Mouse (Mus musculus) spleen, adult 18-20 months (tissue): Measurements from ENCODE around the gene Shmt2.

Experiments used
- DNase-seq, 2 experiments: peaks; one replicate each; pipeline ENCODE4 v3.0.0; 2022; ENCODE audit warnings: mixed read lengths in 2 of 2

Gene Shmt2

GRCm38 (mm10) chr10:127510895-127511617 lies 11.2 kb downstream of the Shmt2 start:
- no peak for DNase-seq

GRCm38 (mm10) chr10:127509837-127510701 lies 12.2 kb downstream of the Shmt2 start:
- DNase-seq: no peak

- DNase-seq: peak; percentile 67 to 86
These were observed 13.0 kb downstream of the Shmt2 start for GRCm38 (mm10) chr10:127509051-127509836.

GRCm38 (mm10) chr10:127508239-127508638 lies 14.0 kb downstream of the Shmt2 start:
- DNase-seq: peak; percentile 61 to 76

- DNase-seq: no peak
These were observed 21.1 kb downstream of the Shmt2 start, which contains the start of gene Stac3 for GRCm38 (mm10) chr10:127500894-127501893. Stac3 (plus strand) TSS chr10:127501686.

- DNase-seq: no peak
These were observed 22.2 kb downstream of the Shmt2 start for GRCm38 (mm10) chr10:127500042-127500441.

GRCm38 (mm10) chr10:127499516-127499915 lies 22.7 kb downstream of the Shmt2 start:
- no peak for DNase-seq

GRCm38 (mm10) chr10:127496156-127496555 lies 26.1 kb downstream of the Shmt2 start:
- DNase-seq: no peak

- DNase-seq: no peak
These were observed 30.1 kb downstream of the Shmt2 start for GRCm38 (mm10) chr10:127492118-127492517.

- no peak for DNase-seq
These were observed 31.1 kb downstream of the Shmt2 start for GRCm38 (mm10) chr10:127491128-127491512.

GRCm38 (mm10) chr10:127490160-127491127 lies 31.8 kb downstream of the Shmt2 start:
- no peak for DNase-seq

GRCm38 (mm10) chr10:127488856-127489255 lies 33.4 kb downstream of the Shmt2 start:
- no peak for DNase-seq

GRCm38 (mm10) chr10:127485235-127485634 lies 37.0 kb downstream of the Shmt2 start:
- DNase-seq: no peak

- DNase-seq: peak in 1 of 2 experiments; percentile 18
These were observed 41.1 kb downstream of the Shmt2 start for GRCm38 (mm10) chr10:127480833-127481813.

GRCm38 (mm10) chr10:127479131-127479530 lies 43.1 kb downstream of the Shmt2 start:
- DNase-seq: no peak

- no peak for DNase-seq
These were observed 44.9 kb downstream of the Shmt2 start for GRCm38 (mm10) chr10:127477301-127477700.

GRCm38 (mm10) chr10:127476541-127476940 lies 45.7 kb downstream of the Shmt2 start:
- no peak for DNase-seq

GRCm38 (mm10) chr10:127475175-127475574 lies 47.1 kb downstream of the Shmt2 start:
- no peak for DNase-seq

GRCm38 (mm10) chr10:127472722-127473121 lies 49.5 kb downstream of the Shmt2 start:
- no peak for DNase-seq
